Mouse (Mus musculus) myocyte (in vitro differentiated cells): ENCODE measurements around the gene Vmn2r84. TPM values are rescaled to one million over a fixed set of nuclear protein-coding genes. Genes with fewer than 3 reads are reported as not detected.

Source experiments
- H3K27me3 ChIP-seq: one replicate; pipeline ENCODE4 v1.6.1; 2011; ENCODE audit not compliant: control insufficient read depth, insufficient read depth, insufficient read length
- H3K36me3 ChIP-seq: one replicate; pipeline ENCODE4 v1.6.1; 2011; ENCODE audit not compliant: control insufficient read depth, insufficient read depth
- H3K4me2 ChIP-seq: one replicate; pipeline ENCODE4 v1.6.1; 2011; ENCODE audit warnings: low read depth, control low read depth
- H3K4me3 ChIP-seq: one replicate; pipeline ENCODE4 v1.5.1; 2011; ENCODE audit warnings: mild to moderate bottlenecking, control low read depth, moderate library complexity
- H3K79me2 ChIP-seq: one replicate; pipeline ENCODE4 v1.6.1; 2011; ENCODE audit not compliant: control insufficient read depth, insufficient read depth
- H3ac ChIP-seq: one replicate; pipeline ENCODE4 v1.6.1; 2011; ENCODE audit not compliant: control insufficient read depth, insufficient read length
- CEBPB ChIP-seq: IDR thresholded peaks from 2 replicates; pipeline ENCODE4 v1.6.1; 2011; ENCODE audit warnings: mild to moderate bottlenecking, moderate library complexity; ENCODE audit not compliant: poor library complexity, insufficient read depth, severe bottlenecking
- E2F4 ChIP-seq: IDR thresholded peaks from one replicate; pipeline ENCODE4 v1.6.1; 2011; ENCODE audit warnings: mild to moderate bottlenecking, control low read depth, moderate library complexity; ENCODE audit not compliant: insufficient read depth
- MAX ChIP-seq: IDR thresholded peaks from one replicate; pipeline ENCODE4 v1.6.1; 2011; ENCODE audit warnings: low read depth, mild to moderate bottlenecking, control low read depth
- MYOD1 ChIP-seq, 3 experiments: IDR thresholded peaks; one replicate each; pipeline ENCODE4 v1.6.1; 2011; ENCODE audit warnings: control low read depth in 2 of 3, low read depth in 2 of 3, mild to moderate bottlenecking in 2 of 3, moderate library complexity in 1 of 3; ENCODE audit not compliant: insufficient read length in 2 of 3, control insufficient read depth in 1 of 3
- MYOG ChIP-seq, 3 experiments: IDR thresholded peaks; one replicate each; pipeline ENCODE4 v1.6.1; 2011; ENCODE audit warnings: control low read depth in 2 of 3, low read depth in 2 of 3, mild to moderate bottlenecking in 2 of 3; ENCODE audit not compliant: insufficient read length in 2 of 3, control insufficient read depth in 1 of 3, insufficient read depth in 1 of 3
- POLR2A ChIP-seq: IDR thresholded peaks from one replicate; pipeline ENCODE4 v1.6.1; 2011; ENCODE audit warnings: low read depth, mild to moderate bottlenecking, control low read depth, moderate library complexity; ENCODE audit not compliant: insufficient read length
- POLR2AphosphoS2 ChIP-seq: IDR thresholded peaks from one replicate; pipeline ENCODE4 v1.6.1; 2011; ENCODE audit warnings: low read depth, control low read depth; ENCODE audit not compliant: insufficient read length
- REST ChIP-seq: IDR thresholded peaks from one replicate; pipeline ENCODE4 v1.6.1; 2011; ENCODE audit warnings: mild to moderate bottlenecking, control low read depth, moderate library complexity; ENCODE audit not compliant: insufficient read depth, insufficient read length
- SRF ChIP-seq: IDR thresholded peaks from one replicate; pipeline ENCODE4 v1.6.1; 2011; ENCODE audit warnings: low read depth; ENCODE audit not compliant: control insufficient read depth, insufficient read length
- TCF12 ChIP-seq: IDR thresholded peaks from one replicate; pipeline ENCODE4 v1.6.1; 2011; ENCODE audit warnings: mild to moderate bottlenecking, control low read depth; ENCODE audit not compliant: poor library complexity, insufficient read depth, severe bottlenecking
- TCF3 ChIP-seq: IDR thresholded peaks from one replicate; pipeline ENCODE4 v1.6.1; 2011; ENCODE audit warnings: low read depth, control low read depth; ENCODE audit not compliant: insufficient read length
- USF1 ChIP-seq: IDR thresholded peaks from one replicate; pipeline ENCODE4 v1.6.1; 2011; ENCODE audit warnings: low read depth, mild to moderate bottlenecking, control low read depth, moderate library complexity
- polyA plus RNA-seq: library from polyadenylated mRNA; unstranded; fragments of >200 nt; fragmentation: generic; extraction: Trizol; gene quantifications from one replicate; pipeline ENCODE4 v1.2.1, GENCODE M21; 2012; ENCODE audit warnings: missing spikeins

Vmn2r84 gene
- polyA plus RNA-seq, 1 experiment: not detected

DNA sequence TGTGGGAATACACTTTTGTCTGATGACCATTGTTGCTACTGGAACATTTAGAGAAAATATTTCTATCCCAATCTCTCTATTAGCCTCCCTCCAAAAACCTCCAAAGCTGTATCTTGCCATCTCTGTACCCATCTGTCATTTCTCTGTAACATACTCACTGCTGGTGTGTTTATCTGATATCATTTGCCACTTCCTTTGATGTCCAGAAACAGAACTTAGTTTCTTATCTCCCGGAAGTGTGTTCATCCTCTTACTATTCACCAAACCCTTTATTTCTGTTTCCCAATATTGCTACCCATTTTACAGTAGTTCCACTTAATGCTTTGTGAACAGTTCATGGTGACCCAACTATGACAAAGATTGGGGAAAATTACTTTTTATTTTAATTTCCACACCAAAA, 57.7 kb downstream of the Vmn2r84 start:
- Histone ChIP-seq H3K36me3 (no peaks in the 10 kb centered on the region), H3K4me3 (no peak overlapping the region), H3K79me2 (no peaks in the 10 kb centered on the region), H3ac (no peak overlapping the region), H3K4me2 (no peak overlapping the region), H3K27me3 (no peaks in the 10 kb centered on the region)
- TF ChIP-seq E2F4 (no peak), USF1 (no peak), TCF12 (no peak), MYOD1 (IDR thresholded peaks at IDR 0.05; ENCODE audit: control insufficient read depth in 1 of 3, insufficient read length in 2 of 3, low read depth in 2 of 3) (no peak), SRF (no peak), POLR2AphosphoS2 (no peak), TCF3 (no peak), CEBPB (no peak), REST (no peak), MAX (no peak), POLR2A (no peak), MYOG (IDR thresholded peaks at IDR 0.05; ENCODE audit: control insufficient read depth in 1 of 3, insufficient read depth in 1 of 3, insufficient read length in 2 of 3, low read depth in 2 of 3) (no peak)

DNA sequence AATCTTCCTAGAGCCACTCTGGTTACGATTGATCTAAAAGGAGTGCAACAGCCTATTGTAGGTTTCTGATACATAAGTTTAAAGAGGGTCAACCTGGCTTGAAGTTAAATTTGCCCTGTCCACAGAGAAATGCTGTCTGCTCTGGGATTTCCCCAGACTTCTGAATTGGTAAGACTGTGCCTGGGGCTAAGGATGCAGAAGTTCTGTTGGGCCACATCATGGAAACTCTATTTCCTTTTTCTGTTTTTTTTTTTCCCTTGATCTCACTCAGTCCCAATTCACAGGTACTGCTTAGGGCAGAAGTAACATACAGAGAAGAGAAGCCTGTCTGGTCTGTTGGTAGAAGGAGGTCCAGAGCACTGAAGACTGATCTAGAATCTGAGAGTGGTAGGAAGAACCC, 63.4 kb downstream of the Vmn2r84 start:
- no peak overlapping the region for H3K4me2 ChIP-seq
- H3K27me3 ChIP-seq: no peaks in the 10 kb centered on the region
- H3ac ChIP-seq: no peak overlapping the region
- no peak overlapping the region for H3K4me3 ChIP-seq
- H3K79me2 ChIP-seq: no peaks in the 10 kb centered on the region
- no peaks in the 10 kb centered on the region for H3K36me3 ChIP-seq
- TF ChIP-seq MYOD1 (IDR thresholded peaks at IDR 0.05; ENCODE audit: control insufficient read depth in 1 of 3, insufficient read length in 2 of 3, low read depth in 2 of 3) (no peak), SRF (no peak), MAX (no peak), TCF12 (no peak), POLR2AphosphoS2 (no peak), POLR2A (no peak), USF1 (no peak), TCF3 (no peak), CEBPB (no peak)

Other genes with a start within 250 kb of the Vmn2r84 start
- gene Olfr825, start 227.6 kb downstream of the Vmn2r84 start, polyA plus RNA-seq: not detected
- not detected for gene Olfr826, start 210.1 kb downstream of the Vmn2r84 start, polyA plus RNA-seq
- gene Olfr827, start 179.9 kb downstream of the Vmn2r84 start, polyA plus RNA-seq: not detected
- not detected for gene Neurod4, start 114.1 kb downstream of the Vmn2r84 start, polyA plus RNA-seq
- gene Tespa1, start 71.5 kb downstream of the Vmn2r84 start, polyA plus RNA-seq: not detected
- not detected for gene Vmn2r85, start 35.4 kb upstream of the Vmn2r84 start, polyA plus RNA-seq
- not detected for gene Vmn2r86, start 61.7 kb upstream of the Vmn2r84 start, polyA plus RNA-seq
- gene Vmn2r87, start 103.1 kb upstream of the Vmn2r84 start, polyA plus RNA-seq: 0.02 TPM